Mouse (Mus musculus) MEL (cell line): ENCODE measurements around the gene Fgfr2. TPM values are rescaled to one million over a fixed set of nuclear protein-coding genes. Genes with fewer than 3 reads are reported as not detected.

Experiments used
- DNase-seq: peaks from one replicate; pipeline ENCODE4 v3.0.0; 2011; ENCODE audit warnings: low read depth, low spot score
- H3K27ac ChIP-seq: 2 replicates; pipeline ENCODE4 v1.5.1; 2012; ENCODE audit warnings: low read depth, mild to moderate bottlenecking, control low read depth, low read length, moderate library complexity; ENCODE audit not compliant: control insufficient read depth
- H3K27me3 ChIP-seq, 2 experiments: fragments of 150-350 bp in 1 of 2; sonication (generic) in 1 of 2; 2 replicates each; pipeline ENCODE4 v1.6.1; 2012; ENCODE audit warnings: low read length in 2 of 2, mild to moderate bottlenecking in 2 of 2, improper control_type of control experiment in 1 of 2, moderate library complexity in 1 of 2; ENCODE audit not compliant: insufficient read depth in 2 of 2, control insufficient read depth in 1 of 2
- H3K36me3 ChIP-seq, 2 experiments: 2 replicates each; pipeline ENCODE4 v1.6.1; 2012 to 2014; ENCODE audit warnings: low read length in 2 of 2, improper control_type of control experiment in 1 of 2, inconsistent platforms in 1 of 2, mild to moderate bottlenecking in 1 of 2; ENCODE audit not compliant: insufficient read depth in 2 of 2, control insufficient read depth in 1 of 2
- H3K4me1 ChIP-seq, 2 experiments: fragments of 150-350 bp in 1 of 2; sonication (generic) in 1 of 2; 2 replicates each; pipeline ENCODE4 v1.6.1; 2012; ENCODE audit warnings: low read length in 2 of 2, improper control_type of control experiment in 1 of 2, mild to moderate bottlenecking in 1 of 2; ENCODE audit not compliant: insufficient read depth in 2 of 2, control insufficient read depth in 1 of 2
- H3K4me3 ChIP-seq, 2 experiments: fragments of 150-350 bp in 1 of 2; sonication (generic) in 1 of 2; 2 replicates each; pipeline ENCODE4 v1.5.1; 2012; ENCODE audit warnings: low read depth in 2 of 2, low read length in 2 of 2, mild to moderate bottlenecking in 2 of 2, moderate library complexity in 2 of 2, control low read depth in 1 of 2, improper control_type of control experiment in 1 of 2; ENCODE audit not compliant: control insufficient read depth in 1 of 2, insufficient read depth in 1 of 2
- H3K79me2 ChIP-seq: 2 replicates; pipeline ENCODE4 v1.6.1; 2012; ENCODE audit warnings: mild to moderate bottlenecking, low read length, moderate library complexity; ENCODE audit not compliant: control insufficient read depth, poor library complexity, insufficient read depth
- H3K9ac ChIP-seq: 2 replicates; pipeline ENCODE4 v1.6.1; 2012; ENCODE audit warnings: low read depth, mild to moderate bottlenecking, control low read depth, low read length, moderate library complexity; ENCODE audit not compliant: control insufficient read depth, poor library complexity, severe bottlenecking
- H3K9me3 ChIP-seq: fragments of 150-350 bp; sonication (generic); replicated peaks from 2 replicates; pipeline ENCODE4 v1.6.1; 2012; ENCODE audit warnings: mild to moderate bottlenecking, low read length, improper control_type of control experiment, moderate library complexity; ENCODE audit not compliant: insufficient read depth
- CTCF ChIP-seq, 3 experiments: IDR thresholded peaks in 2 of 3; conservative IDR thresholded peaks in 1 of 3; 2 replicates each; pipeline ENCODE4 v1.5.1; 2011 to 2012; ENCODE audit warnings: low read length in 3 of 3, low read depth in 2 of 3, mild to moderate bottlenecking in 2 of 3, improper control_type of control experiment in 1 of 3, inconsistent platforms in 1 of 3, mixed read lengths in 1 of 3, moderate library complexity in 1 of 3; ENCODE audit not compliant: control insufficient read depth in 1 of 3, insufficient read depth in 1 of 3, poor library complexity in 1 of 3, severe bottlenecking in 1 of 3
- ELF1 ChIP-seq: IDR thresholded peaks from 2 replicates; pipeline ENCODE4 v1.6.1; 2014; ENCODE audit warnings: low read depth, mild to moderate bottlenecking, inconsistent platforms, low read length, improper control_type of control experiment, moderate library complexity
- EP300 ChIP-seq, 2 experiments: IDR thresholded peaks; 2 replicates each; pipeline ENCODE4 v1.6.1; 2011; ENCODE audit warnings: improper control_type of control experiment in 2 of 2, low read length in 2 of 2, low read depth in 1 of 2, mild to moderate bottlenecking in 1 of 2
- GATA1 ChIP-seq: IDR thresholded peaks from 2 replicates; pipeline ENCODE4 v1.6.1; 2011; ENCODE audit warnings: low read depth, low read length, improper control_type of control experiment
- HCFC1 ChIP-seq: IDR thresholded peaks from 2 replicates; pipeline ENCODE4 v1.6.1; 2012; ENCODE audit warnings: low read depth, mild to moderate bottlenecking, inconsistent platforms, low read length, improper control_type of control experiment, moderate library complexity
- MAFK ChIP-seq: IDR thresholded peaks from 2 replicates; pipeline ENCODE4 v1.6.1; 2011; ENCODE audit warnings: low read depth, mild to moderate bottlenecking, low read length, improper control_type of control experiment, borderline replicate concordance
- MAX ChIP-seq: IDR thresholded peaks from 2 replicates; pipeline ENCODE4 v1.6.1; 2011; ENCODE audit warnings: low read length, improper control_type of control experiment
- MXI1 ChIP-seq: IDR thresholded peaks from 2 replicates; pipeline ENCODE4 v1.6.1; 2011; ENCODE audit warnings: mild to moderate bottlenecking, low read depth, low read length, improper control_type of control experiment
- MYB ChIP-seq: IDR thresholded peaks from 2 replicates; pipeline ENCODE4 v1.6.1; 2011; ENCODE audit warnings: mild to moderate bottlenecking, low read depth, low read length, improper control_type of control experiment
- NRF1 ChIP-seq: IDR thresholded peaks from 2 replicates; pipeline ENCODE4 v1.6.1; 2014; ENCODE audit warnings: low read depth, mild to moderate bottlenecking, inconsistent platforms, low read length, improper control_type of control experiment, moderate library complexity; ENCODE audit not compliant: poor library complexity, insufficient read depth, severe bottlenecking
- POLR2AphosphoS5 ChIP-seq: IDR thresholded peaks from 2 replicates; pipeline ENCODE4 v1.6.1; 2012; ENCODE audit warnings: low read depth, borderline replicate concordance, mild to moderate bottlenecking, inconsistent platforms, low read length, moderate library complexity, mixed read lengths
- USF1 ChIP-seq: IDR thresholded peaks from 2 replicates; pipeline ENCODE4 v1.6.1; 2014; ENCODE audit warnings: low read depth, mild to moderate bottlenecking, inconsistent platforms, low read length, improper control_type of control experiment, moderate library complexity
- ZKSCAN1 ChIP-seq: IDR thresholded peaks from 2 replicates; pipeline ENCODE4 v1.6.1; 2012; ENCODE audit warnings: low read depth, mild to moderate bottlenecking, inconsistent platforms, low read length, improper control_type of control experiment, moderate library complexity
- ZNF384 ChIP-seq: IDR thresholded peaks from 2 replicates; pipeline ENCODE4 v1.6.1; 2012; ENCODE audit warnings: low read depth, mild to moderate bottlenecking, inconsistent platforms, low read length, improper control_type of control experiment
- polyA plus RNA-seq, 2 experiments: library from polyadenylated mRNA; stranded (reverse) in 1 of 2; unstranded in 1 of 2; fragments of >175 nt in 1 of 2; fragments of >200 nt in 1 of 2; gene quantifications; 2 replicates each; pipeline versions ENCODE4 v1.2.1 to v1.2.4; 2012; ENCODE audit warnings: low replicate concordance in 2 of 2, low read depth in 1 of 2; ENCODE audit not compliant: insufficient read length in 2 of 2, insufficient read depth in 1 of 2, missing spikeins in 1 of 2
- total RNA-seq: library from RNA; depleted of rRNA; stranded (reverse); fragments of 300-350 nt; gene quantifications from 2 replicates; pipeline ENCODE4 v1.2.3, GENCODE M21; 2012

Gene Fgfr2
- total and polyA plus RNA-seq, 3 experiments = not detected

DNA sequence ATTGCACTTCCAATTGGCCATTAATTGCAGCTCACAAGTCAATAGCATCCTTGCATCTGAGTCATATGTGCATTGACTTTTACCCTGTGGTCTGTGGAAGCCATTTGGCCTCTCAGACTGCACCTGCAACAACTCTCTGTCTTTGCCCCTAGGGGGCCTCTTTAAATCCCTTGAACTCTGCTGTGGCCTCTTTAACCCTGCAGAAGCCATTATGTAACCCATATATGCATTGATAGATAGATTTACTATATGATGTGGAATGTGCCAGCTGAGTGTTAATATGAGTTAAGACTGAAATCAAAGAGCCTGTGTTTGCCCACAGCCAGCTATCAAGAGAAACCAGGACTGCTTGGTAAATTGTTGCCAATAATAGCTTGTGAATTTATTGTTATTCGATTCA lies 924.3 kb downstream of the Fgfr2 start:
- peaks cover 0 to 2% of the 10 kb centered on the region in 2 experiments; a peak in 3 of 4 replicates for H3K27me3 ChIP-seq

DNA sequence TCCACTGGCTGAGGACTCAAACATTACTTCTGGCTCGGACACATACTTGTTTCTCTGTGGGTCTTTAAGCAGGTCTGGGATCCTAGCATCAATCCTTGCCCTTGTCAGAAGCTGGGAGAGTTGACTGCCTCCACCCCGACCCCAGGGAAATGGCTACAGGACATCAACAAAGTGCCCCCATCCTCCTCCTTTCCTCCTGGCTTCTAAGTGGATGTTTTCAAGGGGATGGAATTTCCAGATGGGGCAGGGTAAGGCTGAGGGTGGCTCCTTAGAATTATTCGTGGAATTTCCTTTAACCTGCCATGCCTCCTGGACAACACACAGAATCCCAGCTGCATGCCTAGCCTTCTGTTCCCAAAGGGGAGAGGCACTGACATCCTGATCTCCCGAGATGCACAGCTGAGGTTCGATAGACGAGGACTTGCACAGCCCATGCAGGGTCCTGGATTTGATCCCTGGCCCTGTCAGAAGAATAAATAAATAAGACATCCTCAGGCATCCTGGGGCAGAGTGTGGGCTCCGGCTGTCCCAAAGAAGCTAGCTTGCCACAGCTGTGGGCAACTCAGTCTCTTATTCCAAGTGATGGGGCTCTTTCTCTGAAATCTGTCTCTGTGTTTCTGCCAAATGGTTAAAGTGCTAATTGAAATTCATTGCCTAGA lies 925.2 kb downstream of the Fgfr2 start:
- TF ChIP-seq ZKSCAN1 (no peak), USF1 (no peak), POLR2AphosphoS5 (no peak), ELF1 (no peak), ZNF384 (no peak), MXI1 (no peak)
- TF ChIP-seq, all 39 proteins: peak for 0

More for the DNA sequence above, 924.3 kb downstream of the Fgfr2 start:
- DNase-seq = no peak
- Histone ChIP-seq H3K4me1 (no peaks in the 10 kb centered on the region), H3K9ac (no peak overlapping the region), H3K36me3 (no peaks in the 10 kb centered on the region), H3K27ac (no peak overlapping the region), H3K9me3 (no peaks in the 10 kb centered on the region), H3K4me3 (no peak overlapping the region), H3K79me2 (no peaks in the 10 kb centered on the region)
- TF ChIP-seq GATA1 (no peak), CTCF (IDR thresholded peaks at IDR 0.05 in 2 of 3, conservative IDR thresholded peaks at IDR 0.05 in 1 of 3; ENCODE audit: control insufficient read depth in 1 of 3, insufficient read depth in 1 of 3, low read depth in 2 of 3, low read length in 3 of 3, poor library complexity in 1 of 3, severe bottlenecking in 1 of 3) (peak in 2 of 3 experiments; percentile 5 to 14; a peak in 1 of 6 replicates), MXI1 (no peak)

DNA sequence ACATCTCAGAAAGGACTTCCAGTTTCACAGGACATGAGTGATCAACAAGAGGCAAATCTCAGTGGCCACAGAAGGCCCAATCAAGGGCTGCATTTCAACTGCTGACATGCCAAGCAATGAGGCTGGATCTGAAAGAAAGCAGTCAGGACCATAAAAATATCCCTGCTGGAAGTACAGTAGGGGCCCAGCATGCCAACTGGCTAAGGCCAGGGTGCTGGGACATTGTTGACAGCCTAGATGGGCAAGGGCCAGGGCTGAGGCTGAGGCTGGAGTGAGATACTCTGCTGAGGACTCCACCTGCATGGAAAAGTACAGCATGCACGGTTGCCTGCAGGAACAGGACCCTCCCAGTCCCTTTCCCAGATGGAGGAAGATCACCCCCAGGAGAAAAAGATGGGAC lies 926.6 kb downstream of the Fgfr2 start:
- Histone ChIP-seq H3K27me3 (peaks cover 0 to 2% of the 10 kb centered on the region in 2 experiments; a peak in 3 of 4 replicates), H3K79me2 (no peaks in the 10 kb centered on the region), H3K9ac (no peak overlapping the region), H3K4me1 (no peaks in the 10 kb centered on the region), H3K4me3 (no peak overlapping the region), H3K27ac (no peak overlapping the region), H3K9me3 (no peaks in the 10 kb centered on the region), H3K36me3 (no peaks in the 10 kb centered on the region)
- no peak for DNase-seq
- TF ChIP-seq MAFK (no peak), MAX (no peak), EP300 (IDR thresholded peaks at IDR 0.05; ENCODE audit: low read depth in 1 of 2, low read length in 2 of 2) (no peak), ZNF384 (no peak), HCFC1 (no peak), MYB (no peak), NRF1 (no peak)

More for the DNA sequence above, 925.2 kb downstream of the Fgfr2 start:
- no peaks in the 10 kb centered on the region for H3K79me2 ChIP-seq
- H3K9ac ChIP-seq = no peak overlapping the region
- H3K4me1 ChIP-seq = no peaks in the 10 kb centered on the region
- no peak overlapping the region for H3K27ac ChIP-seq
- no peak for DNase-seq
- peaks cover 0 to 2% of the 10 kb centered on the region in 2 experiments; a peak in 3 of 4 replicates for H3K27me3 ChIP-seq
- H3K4me3 ChIP-seq = no peak overlapping the region
- H3K9me3 ChIP-seq = no peaks in the 10 kb centered on the region
- no peaks in the 10 kb centered on the region for H3K36me3 ChIP-seq
